Mouse (Mus musculus) G1E (cell line): ENCODE data around the gene Hspa4l. TPM values are rescaled to one million over a fixed set of nuclear protein-coding genes. Genes with fewer than 3 reads are reported as not detected.
A peak's percentile ranks its signal among the peaks of the same experiment; 100 is the strongest.

Experiments used
- ATAC-seq: 2 replicates; pipeline ENCODE4 v1.8.0; 2016; ENCODE audit warnings: mild to moderate bottlenecking; ENCODE audit not compliant: insufficient number of reproducible peaks, poor library complexity, low FRiP score, severe bottlenecking; ENCODE audit errors: extremely low read depth
- DNase-seq: peaks from one replicate; pipeline ENCODE4 v3.0.0; 2012; ENCODE audit warnings: low spot score
- H3K27me3 ChIP-seq: 2 replicates; pipeline ENCODE4 v1.6.1; 2012; ENCODE audit warnings: mild to moderate bottlenecking, low read length, inconsistent platforms; ENCODE audit not compliant: insufficient read depth
- H3K36me3 ChIP-seq: replicated peaks from 2 replicates; pipeline ENCODE3; 2012; ENCODE audit warnings: mild to moderate bottlenecking, inconsistent platforms
- H3K4me1 ChIP-seq: 2 replicates; pipeline ENCODE4 v1.6.1; 2012; ENCODE audit warnings: low read depth, low read length, inconsistent platforms, mixed read lengths; ENCODE audit not compliant: insufficient read depth
- H3K4me3 ChIP-seq: 2 replicates; pipeline ENCODE4 v1.5.1; 2012; ENCODE audit warnings: low read depth, mild to moderate bottlenecking, inconsistent platforms, low read length, moderate library complexity, mixed read lengths
- H3K9me3 ChIP-seq: replicated peaks from 2 replicates; pipeline ENCODE4 v1.6.1; 2012; ENCODE audit warnings: inconsistent platforms
- CTCF ChIP-seq: IDR thresholded peaks from 2 replicates; pipeline ENCODE4 v1.5.1; 2012; ENCODE audit warnings: low read depth, low read length, inconsistent platforms, mixed read lengths
- GATA1 ChIP-seq: IDR thresholded peaks from 2 replicates; pipeline ENCODE4 v1.6.1; 2012; ENCODE audit warnings: borderline replicate concordance, low read length, inconsistent platforms, mixed read lengths
- GATA2 ChIP-seq: IDR thresholded peaks from 2 replicates; pipeline ENCODE4 v1.6.1; 2012; ENCODE audit warnings: low read depth, low read length, inconsistent platforms, borderline replicate concordance
- POLR2AphosphoS5 ChIP-seq: IDR thresholded peaks from 2 replicates; pipeline ENCODE4 v1.6.1; 2012; ENCODE audit warnings: low read depth, low read length, inconsistent platforms; ENCODE audit not compliant: insufficient replicate concordance
- TAL1 ChIP-seq: conservative IDR thresholded peaks from 2 replicates; pipeline ENCODE4 v1.6.1; 2012; ENCODE audit warnings: low read depth, low read length, inconsistent platforms, mixed read lengths
- polyA plus RNA-seq: library from polyadenylated mRNA; stranded (reverse); fragments of >175 nt; gene quantifications from 2 replicates; pipeline ENCODE4 v1.2.3, GENCODE M21; 2012
- total RNA-seq, 2 experiments: library from RNA; stranded (forward) in 1 of 2; stranded (reverse) in 1 of 2; fragments of 200-1000 nt in 1 of 2; fragments of >200 nt in 1 of 2; fragmentation: Nextera tagmentation in 1 of 2; gene quantifications; 2 replicates each; pipeline ENCODE4 v1.2.3; 2014 to 2017

Gene Hspa4l
- total RNA-seq (2014; fragmentation: Nextera tagmentation) (53.8 and 79.6 TPM in 2 replicates), total RNA-seq (2017) (49.0 and 67.8 TPM in 2 replicates), polyA plus RNA-seq (12.8 and 13.2 TPM in 2 replicates)

DNA sequence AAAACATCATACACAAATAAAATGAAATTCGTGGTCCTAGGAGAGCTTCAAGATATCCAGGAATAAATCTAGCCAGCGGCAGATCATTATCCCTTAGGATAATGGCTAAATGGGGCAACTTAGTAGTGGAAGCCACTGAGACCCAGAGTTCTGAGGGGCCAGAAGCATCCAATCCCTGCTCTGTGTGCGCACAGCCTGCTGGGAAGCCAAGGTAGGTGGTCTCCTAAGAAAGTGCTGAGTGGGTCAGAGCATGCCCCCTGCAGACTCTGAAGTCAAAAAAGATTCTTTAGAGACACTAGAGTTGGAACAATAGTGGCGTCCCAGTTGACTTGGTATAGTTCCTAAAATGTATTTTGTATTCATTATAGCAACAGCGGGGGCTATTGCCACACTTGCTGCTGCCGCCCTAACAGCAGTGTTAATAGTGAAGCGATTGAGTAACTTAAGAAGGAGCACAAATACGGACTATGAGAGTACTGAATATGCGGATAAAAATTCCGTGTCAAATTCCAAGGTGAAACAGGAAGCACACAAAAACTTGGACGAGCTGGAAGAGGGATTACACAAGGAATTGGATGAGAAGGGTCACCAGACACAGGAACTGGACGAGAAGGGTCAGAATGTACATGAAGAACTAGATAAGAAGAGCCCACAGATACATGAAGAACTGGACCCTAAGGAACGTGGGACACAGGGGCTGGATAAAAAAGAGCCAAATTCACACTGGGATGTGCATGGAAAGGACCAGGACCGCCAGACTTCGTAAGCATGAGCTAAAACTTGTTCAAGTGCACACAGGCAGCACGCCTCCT, at the start of gene Hspa4l:
Gene Hspa4l, plus strand, starts transcription at position 472 of the 812 bp plus-strand sequence.
- DNase-seq (no peak), ATAC-seq (no peak)
- no peak for TF ChIP-seq TAL1
- TF ChIP-seq GATA2: no peak
- TF ChIP-seq GATA1: no peak
- TF ChIP-seq CTCF: no peak
- no peak for TF ChIP-seq POLR2AphosphoS5
- no peaks in the 10 kb centered on the region for H3K36me3 ChIP-seq
- peaks cover 19% of the 10 kb centered on the region for H3K4me1 ChIP-seq
- no peaks in the 10 kb centered on the region for H3K9me3 ChIP-seq
- H3K4me3 ChIP-seq: peak within 1 kb of the TSS; percentile 100
- no peaks in the 10 kb centered on the region for H3K27me3 ChIP-seq

DNA sequence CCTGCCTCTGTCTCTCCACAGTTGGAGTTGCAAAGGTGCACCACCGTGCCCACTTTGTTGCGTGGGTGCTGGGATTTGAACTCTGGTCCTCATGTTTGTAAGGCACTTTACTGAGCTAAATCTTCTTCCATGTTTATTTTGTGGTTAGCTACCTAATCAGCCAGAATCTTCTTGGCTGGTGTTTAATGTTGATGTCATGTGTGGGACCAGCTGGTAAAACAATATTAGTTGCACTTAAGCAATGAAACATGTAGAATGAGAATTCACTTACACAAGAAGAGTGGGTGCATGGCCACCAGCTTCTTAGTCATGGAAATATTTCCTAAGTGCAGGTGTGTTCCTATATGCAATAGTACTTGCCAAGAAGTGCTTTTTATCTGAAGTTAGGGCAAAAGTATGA, 49.1 kb upstream of the Hspa4l start:
- Histone ChIP-seq H3K9me3 (no peaks in the 10 kb centered on the region), H3K4me1 (peaks cover 30% of the 10 kb centered on the region), H3K4me3 (no peak overlapping the region), H3K36me3 (peaks cover 18% of the 10 kb centered on the region), H3K27me3 (no peaks in the 10 kb centered on the region)
- DNase-seq (no peak), ATAC-seq (no peak)
- TF ChIP-seq TAL1 (no peak), GATA1 (no peak), CTCF (no peak), GATA2 (no peak), POLR2AphosphoS5 (no peak)

GRCm38 (mm10) chr3:40698834-40699233, 45.5 kb upstream of the Hspa4l start:
- Histone ChIP-seq H3K27me3 (no peaks in the 10 kb centered on the region), H3K36me3 (peaks cover 15% of the 10 kb centered on the region), H3K9me3 (no peaks in the 10 kb centered on the region), H3K4me1 (peaks cover 16% of the 10 kb centered on the region), H3K4me3 (no peak overlapping the region)
- DNase-seq (no peak), ATAC-seq (no peak)
- no peak for TF ChIP-seq CTCF
- no peak for TF ChIP-seq POLR2AphosphoS5
- TF ChIP-seq GATA2: no peak
- TF ChIP-seq GATA1: no peak
- TF ChIP-seq TAL1: no peak

GRCm38 (mm10) chr3:40704816-40705430, 39.4 kb upstream of the Hspa4l start:
- Histone ChIP-seq H3K36me3 (peaks cover 3% of the 10 kb centered on the region), H3K9me3 (peaks cover 8% of the 10 kb centered on the region; the same call in 1 of the 2 replicates)

GRCm38 (mm10) chr3:40708655-40709054, 35.6 kb upstream of the Hspa4l start, which contains the start of gene Slc25a31:
Gene Slc25a31 (plus strand): TSS chr3:40708855.
- ATAC-seq: no peak
- DNase-seq: no peak

More at GRCm38 (mm10) chr3:40704816-40705430, 39.4 kb upstream of the Hspa4l start:
- H3K27me3 ChIP-seq: peaks cover 3% of the 10 kb centered on the region; the same call in 1 of the 2 replicates
- no peak overlapping the region for H3K4me3 ChIP-seq
- TF ChIP-seq CTCF (no peak), TAL1 (no peak), POLR2AphosphoS5 (no peak), GATA1 (no peak), GATA2 (no peak)
- DNase-seq (no peak), ATAC-seq (no peak)
- H3K4me1 ChIP-seq: no peaks in the 10 kb centered on the region; the same call in none of the 2 replicates

GRCm38 (mm10) chr3:40716056-40716455, 28.2 kb upstream of the Hspa4l start:
- H3K27me3 ChIP-seq: no peaks in the 10 kb centered on the region
- H3K4me1 ChIP-seq: no peaks in the 10 kb centered on the region; the same call in 1 of the 2 replicates
- no peak overlapping the region for H3K4me3 ChIP-seq
- TF ChIP-seq POLR2AphosphoS5 (no peak), TAL1 (no peak), GATA1 (no peak), CTCF (no peak), GATA2 (no peak)
- no peaks in the 10 kb centered on the region for H3K9me3 ChIP-seq
- no peak for DNase-seq
- H3K36me3 ChIP-seq: no peaks in the 10 kb centered on the region
- ATAC-seq: no peak

More at GRCm38 (mm10) chr3:40708655-40709054, 35.6 kb upstream of the Hspa4l start, which contains the start of gene Slc25a31:
- TF ChIP-seq POLR2AphosphoS5 (no peak), GATA2 (no peak), GATA1 (no peak), CTCF (no peak)
- Histone ChIP-seq H3K9me3 (peaks cover 8% of the 10 kb centered on the region; the same call in 1 of the 2 replicates), H3K27me3 (peaks cover 3% of the 10 kb centered on the region; the same call in 1 of the 2 replicates), H3K4me1 (no peaks in the 10 kb centered on the region; the same call in none of the 2 replicates), H3K36me3 (no peaks in the 10 kb centered on the region), H3K4me3 (no peak within 1 kb of the TSS)
